Mouse (Mus musculus): Measurements from ENCODE around the gene Emp3.

Gene Emp3

DNA sequence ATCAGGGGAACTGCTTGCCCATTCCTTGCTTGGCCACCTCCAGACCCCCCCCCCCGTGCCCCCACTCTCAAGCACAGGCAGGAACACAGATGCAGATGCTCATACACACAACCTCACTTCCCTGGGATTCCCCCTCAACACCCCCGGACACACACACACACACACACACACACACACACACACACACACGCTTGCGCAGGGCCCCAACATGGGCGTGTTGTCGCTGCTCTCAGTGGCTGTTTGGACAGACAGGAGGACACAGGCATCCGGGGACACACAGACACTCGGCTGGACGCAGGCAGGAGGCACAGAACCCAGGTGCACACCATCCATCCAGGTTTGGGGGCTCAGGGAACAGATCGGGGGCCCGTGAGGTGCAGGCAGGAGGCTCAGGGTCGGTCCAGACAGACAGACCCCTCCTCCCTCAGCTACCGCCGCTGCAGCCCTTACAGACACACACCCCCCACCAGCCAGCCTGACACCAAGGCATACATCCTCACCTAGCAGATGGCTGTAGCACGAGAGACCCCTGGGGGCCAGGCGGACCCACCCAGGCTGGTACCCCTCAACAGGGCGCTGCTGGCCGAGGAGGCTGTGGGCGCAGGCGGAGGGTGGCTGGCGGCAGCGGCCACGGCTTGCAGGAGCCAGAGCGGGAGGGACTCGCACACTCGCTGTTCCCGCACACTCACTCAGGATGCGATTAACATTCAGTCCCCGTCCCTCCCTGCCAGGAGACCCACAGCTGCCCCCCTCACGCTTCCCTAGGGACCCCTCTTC, 50.7 kb downstream of the Emp3 start:
- DNase-seq (ENCODE audit: low spot score in 2 of 2): peak; percentile 41 to 42

GRCm38 (mm10) chr7:45869787-45870186, 51.4 kb downstream of the Emp3 start:
- peak; percentile 33 to 59 for DNase-seq (ENCODE audit: low spot score in 2 of 2)

GRCm38 (mm10) chr7:45869107-45869670, 52.0 kb downstream of the Emp3 start:
- DNase-seq (ENCODE audit: low spot score in 2 of 2): no peak

Measured in frontal cortex, postnatal 10 days (tissue).